Mouse (Mus musculus): ENCODE results near the gene H2afv.
"Not testable (repeated sequence)": the region's sequence is repeated elsewhere in the genome, so short reads cannot be mapped to it uniquely, and the experiment has no call there.

The H2afv gene

DNA sequence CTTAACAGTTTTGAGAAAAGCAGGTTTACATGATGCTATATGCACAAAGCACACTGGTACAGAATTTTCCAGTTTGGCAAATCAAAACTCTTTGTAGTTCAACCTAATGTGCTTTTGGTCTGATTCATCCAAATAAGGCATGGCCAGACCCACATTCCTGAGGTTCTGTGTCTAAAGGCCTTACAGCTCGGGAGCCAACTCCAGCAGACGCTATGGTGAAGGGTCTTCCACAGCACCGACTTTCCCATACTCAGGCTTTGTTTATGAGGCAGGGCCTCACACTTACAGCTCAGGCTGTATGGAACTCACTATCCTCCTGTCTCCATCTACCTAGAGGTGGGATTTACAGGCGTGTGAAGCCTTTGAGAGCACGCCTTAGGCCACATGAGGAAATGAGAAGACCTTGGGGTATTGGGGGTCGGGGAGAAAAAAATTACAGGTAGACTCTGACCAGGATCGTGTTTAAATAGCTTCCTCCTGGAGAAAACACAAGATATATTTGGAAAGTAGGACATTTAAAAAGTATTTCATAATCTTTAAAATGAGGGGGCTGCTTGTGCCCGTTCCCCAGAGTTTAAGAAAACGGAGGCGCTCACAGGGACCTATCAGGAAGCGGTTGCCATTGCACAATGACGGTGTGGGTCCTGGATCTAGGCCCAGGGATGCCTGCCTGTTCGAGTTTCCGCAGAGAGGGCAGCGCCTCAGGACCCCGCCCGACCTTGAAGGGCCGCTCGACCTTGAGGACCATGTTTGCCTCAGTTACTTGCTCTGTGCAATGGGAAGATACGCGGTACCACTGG, 29.3 kb downstream of the H2afv start, which contains the start of gene Ppia:
TSS of gene Ppia (plus strand) at position 693 of the 800 bp plus-strand sequence.
- DNase-seq, result peak in 1 of 2 experiments; percentile 86

DNA sequence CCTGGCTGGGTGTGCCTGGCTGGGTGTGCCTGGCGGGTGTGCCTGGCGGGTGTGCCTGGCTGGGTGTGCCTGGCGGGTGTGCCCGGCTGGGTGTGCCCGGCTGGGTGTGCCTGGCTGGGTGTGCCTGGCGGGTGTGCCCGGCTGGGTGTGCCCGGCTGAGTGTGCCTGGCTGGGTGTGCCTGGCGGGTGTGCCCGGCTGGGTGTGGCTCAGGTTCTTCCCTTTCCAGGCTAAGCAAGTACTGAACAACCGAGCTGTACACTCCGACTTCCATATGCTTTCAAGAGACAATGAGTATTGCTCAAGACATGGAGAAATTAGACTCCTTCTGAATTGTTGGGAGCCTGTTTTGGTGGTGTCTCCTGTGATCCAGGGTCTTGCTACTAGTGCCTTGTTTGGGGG, 31.0 kb downstream of the H2afv start:
- no peak for DNase-seq

DNA sequence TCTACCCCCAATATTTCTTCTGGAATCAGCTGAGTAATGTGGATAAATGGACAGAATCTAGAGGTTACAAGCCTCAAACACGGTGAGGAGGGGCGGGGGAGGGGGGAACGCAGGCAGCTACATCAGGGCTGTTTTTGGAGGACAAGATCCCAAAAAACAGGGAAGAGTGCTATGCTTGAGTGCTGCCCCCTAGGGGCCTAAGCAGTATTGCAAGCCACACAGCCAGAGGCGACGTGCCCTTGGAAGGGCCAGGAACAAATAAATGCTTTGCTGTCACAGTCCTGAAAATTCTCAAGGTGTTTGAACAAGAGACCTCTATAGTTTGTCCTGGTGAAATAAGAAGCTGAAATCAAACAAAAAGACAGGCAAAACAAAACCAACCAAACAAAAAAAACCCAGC, 32.6 kb downstream of the H2afv start:
- DNase-seq, result peak; percentile 74 to 81

DNA sequence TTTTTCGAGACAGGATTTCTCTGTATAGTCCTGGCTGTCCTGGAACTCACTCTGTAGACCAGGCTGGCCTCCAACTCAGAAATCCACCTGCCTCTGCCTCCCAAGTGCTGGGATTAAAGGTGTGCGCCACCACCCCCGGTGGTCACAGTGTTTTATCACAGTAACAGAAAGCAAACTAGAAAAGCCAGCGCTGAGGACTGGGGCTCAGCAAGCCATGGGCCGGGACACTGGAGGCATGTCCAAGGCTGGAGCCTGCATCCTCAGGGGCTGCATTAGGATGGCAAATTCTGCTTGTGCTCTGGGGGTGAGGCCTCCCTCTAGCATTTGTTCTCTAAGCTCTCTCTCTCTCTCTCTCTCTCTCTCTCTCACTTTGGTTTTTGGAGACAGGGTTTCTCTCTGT, 33.5 kb downstream of the H2afv start:
- not testable (repeated sequence) for DNase-seq

DNA sequence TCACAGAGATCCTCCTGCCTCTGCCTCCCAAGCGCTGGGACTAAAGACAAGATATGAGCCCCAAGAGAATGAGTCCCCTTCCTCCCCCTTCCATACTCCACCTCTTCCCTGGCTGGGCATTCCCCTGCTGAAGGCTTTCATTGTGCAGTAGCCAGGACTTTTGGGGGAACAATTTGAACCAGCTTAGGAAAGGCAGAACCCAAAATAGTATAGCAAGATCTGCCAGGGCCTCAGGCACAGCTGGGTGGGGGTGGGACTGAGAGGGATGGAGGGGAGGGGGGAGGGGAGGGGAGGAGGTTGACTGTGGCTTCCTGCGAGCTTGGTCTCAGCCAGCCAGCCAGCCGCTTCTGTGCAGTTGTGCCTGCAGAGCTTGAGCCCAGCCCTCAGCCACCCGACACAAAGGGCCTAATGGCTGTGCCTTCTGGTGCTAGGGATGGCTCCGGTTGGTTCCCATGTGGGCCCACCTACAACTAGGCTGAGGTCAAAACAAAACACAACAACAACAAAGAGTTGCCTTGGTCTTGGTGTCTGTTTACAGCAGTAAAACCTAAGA, 34.1 kb downstream of the H2afv start:
- DNase-seq, result no peak

DNA sequence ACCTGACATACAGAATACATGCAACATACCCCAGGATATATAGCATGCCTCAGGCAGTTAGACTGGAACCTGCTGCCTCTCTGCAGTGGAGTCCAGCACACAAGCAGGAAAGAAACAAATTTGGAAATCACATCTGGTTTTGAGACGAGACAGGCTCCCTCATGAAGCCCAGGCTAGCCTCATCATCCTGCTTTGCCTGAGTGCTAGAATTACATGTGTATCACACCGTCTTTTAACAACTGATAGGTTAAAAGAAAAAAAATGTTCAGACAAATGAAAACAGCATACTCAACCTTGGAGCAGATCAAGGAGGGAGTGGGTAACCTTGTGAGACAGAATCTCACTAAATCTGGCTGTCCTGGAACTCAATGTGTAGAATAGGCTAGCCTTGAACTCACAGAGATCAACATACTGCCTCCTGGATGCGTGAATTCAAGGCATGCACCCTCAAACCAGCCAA, 37.1 kb downstream of the H2afv start:
- DNase-seq, result no peak

DNA sequence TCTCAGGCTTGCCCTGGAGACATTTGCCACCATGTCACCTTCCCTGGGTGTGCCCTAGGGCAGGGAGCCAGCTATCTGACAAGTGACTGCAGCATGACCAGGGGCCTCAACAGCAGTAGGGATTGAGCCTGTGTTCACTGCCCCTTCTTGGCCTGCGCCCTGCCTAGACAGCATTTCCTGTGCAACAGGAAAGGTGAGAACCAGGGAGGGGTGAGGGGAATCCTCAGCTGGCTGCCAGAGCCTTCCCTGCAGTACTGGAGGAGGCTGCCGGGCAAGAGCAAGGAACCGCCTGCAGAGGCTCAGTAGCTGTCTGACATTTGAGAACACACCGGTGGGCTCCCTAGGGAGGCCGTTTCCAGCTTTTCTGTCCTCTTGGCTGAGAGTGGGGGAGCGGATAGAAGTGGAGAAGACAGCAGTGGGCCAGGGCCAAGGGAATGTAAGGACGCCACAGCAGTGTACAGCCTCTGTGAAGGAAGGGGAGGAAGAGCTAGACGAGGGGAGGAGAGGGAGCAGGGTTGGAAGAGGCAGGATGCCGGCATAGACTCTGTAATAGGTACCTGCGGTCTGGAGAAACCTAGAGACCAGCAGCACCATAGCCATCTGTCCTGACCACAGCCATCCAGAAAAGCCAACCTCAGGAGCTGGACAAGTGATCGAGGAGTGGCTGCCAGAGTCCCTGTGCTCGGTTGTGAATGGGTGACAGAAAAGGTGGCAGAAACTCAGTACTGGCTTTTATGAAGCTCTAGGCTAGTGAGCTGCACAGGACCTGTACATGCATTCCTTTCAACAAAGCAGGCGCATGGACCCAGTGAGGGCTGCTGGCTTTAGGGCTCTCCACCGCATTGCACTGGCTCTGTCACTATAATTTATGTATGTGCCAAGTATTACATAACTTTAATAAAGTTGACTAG, 37.7 kb downstream of the H2afv start:
- DNase-seq, result peak; percentile 76 to 85

DNA sequence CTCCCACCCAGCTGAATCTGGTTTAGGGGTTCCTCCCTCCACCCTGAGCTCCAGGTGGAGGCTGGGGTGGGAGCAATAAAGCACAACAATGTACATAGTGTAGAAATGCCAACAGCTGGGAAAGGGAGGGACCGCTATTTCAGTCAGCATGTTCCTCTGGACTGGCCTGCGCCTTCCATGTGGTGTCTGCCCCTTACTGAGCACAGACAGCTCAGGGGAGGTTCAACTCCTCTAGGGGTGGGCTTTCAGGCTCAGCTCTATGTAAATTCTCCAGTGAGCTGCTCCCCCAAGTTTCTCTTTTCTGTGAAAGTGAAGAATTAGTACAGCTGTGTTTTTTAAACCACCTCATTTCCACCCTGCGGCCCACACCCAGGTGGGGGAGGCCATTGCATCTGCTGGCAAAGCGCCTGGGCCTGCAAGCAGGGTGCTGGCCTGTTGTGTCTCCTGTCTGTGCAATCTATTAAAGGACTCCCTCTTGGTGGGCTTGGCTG, 38.6 kb downstream of the H2afv start:
- no peak for DNase-seq

DNA sequence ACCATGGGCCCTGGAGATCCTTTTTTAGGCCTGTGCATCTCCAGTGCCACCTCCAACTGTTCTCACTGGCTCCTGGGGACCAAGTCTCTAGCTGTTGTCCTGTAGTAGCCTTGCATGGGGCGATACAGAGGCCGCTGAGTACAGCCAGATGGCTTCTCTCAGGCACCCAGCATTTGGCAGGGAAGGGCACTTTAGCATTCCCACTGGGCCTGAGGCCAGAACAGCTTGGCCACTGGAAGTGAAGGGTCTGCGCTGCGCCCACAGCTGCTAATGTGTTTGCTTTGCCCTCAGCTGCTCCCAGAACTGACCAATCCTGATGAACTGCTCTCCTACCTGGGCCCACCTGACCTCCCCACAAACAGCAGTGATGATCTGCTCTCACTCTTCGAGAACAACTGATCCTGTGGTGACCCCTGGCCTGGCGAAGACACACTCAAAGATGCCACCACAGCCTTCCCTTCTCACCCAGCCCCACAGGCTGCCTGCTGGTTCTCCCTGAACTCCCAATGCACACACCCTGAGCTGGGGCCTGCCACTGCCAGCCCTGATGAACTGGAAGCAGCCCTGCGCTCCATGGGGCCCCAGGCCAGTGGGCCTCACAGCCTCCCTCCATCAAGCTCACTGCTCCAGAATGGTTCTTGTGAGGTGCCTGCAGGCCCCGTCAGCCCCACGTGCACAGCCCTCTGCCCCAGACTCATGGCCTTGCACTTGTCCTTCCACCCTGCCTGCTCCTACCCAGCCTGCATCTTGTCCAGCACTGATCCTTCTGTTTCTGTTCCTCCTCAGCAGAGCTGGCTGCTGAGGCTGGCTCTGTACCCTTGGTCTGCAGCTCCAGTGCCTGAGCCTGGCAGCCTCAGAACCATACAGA, 39.3 kb downstream of the H2afv start:
- peak; percentile 62 to 72 for DNase-seq

DNA sequence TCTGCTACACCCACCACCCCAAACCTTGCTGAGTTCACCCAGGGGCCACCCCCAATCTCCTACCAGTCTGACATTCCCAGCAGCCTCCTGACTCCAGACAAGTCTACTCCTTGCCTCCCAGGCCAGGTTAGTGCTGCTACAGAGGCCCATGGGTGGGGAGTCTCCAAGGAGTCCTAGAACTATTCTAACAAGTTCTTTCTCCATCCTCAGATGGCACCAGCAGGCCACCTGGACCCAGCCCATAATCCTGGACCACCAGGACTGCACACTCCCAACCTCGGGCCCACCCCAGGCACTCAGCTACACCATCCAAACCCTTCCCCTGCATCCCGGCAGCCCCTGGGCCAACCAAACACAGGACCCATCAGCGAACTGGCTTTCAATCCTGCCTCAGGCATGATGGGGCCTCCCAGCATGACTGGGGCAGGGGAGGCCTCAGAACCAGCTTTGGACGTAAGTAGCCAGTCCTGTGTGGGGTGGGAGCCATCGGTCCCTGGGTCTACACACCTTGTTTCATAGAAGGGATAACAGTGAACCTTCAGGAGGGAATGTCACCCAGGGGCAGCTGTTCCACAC, 40.3 kb downstream of the H2afv start:
- DNase-seq, result no peak

DNA sequence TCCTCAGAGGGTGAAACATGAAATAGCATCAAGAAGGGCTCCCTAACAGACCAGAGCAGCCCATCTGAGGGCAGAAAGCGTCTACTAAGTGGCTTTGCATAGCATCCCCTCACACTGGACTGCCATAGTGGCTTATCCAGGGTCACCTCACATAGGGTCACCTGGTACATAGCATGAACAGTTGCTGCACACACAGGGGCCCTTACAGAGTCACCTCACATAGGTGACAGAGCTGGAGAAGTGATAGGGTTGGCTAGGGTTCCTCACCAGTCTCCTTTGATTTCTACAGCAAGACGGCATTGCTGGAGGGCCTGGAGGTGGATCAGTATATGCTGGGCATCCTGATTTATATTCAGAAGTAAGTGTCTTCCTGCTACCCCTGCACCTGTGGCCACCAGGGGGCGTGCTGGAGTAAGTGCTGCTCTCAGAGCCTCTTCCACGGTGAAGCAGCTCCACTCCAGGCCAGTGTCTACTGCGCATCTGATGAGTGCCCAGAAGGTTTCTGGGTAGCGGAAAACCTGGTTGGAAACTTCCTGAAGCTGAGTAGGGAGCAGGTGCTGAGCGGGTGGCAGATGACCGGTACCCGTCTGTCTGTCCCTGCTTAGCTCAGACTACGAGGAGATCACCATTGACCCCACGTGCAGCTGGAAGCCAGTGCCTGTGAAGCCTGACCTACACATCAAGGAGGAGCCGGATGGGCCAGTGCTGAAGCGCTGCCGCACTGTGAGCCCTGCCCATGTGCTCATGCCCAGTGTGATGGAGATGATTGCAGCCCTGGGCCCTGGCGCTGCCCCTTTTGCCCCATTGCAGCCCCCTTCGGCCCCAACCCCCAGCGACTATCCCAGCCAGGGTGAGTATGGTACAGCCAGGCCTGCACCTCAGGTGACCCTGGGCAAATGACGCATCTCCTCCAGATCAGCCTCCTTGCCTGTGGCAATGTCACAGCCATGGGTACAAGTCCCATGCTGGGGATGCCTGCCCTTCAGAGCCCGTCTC, 41.4 kb downstream of the H2afv start:
- DNase-seq, result peak; percentile 57 to 62

DNA sequence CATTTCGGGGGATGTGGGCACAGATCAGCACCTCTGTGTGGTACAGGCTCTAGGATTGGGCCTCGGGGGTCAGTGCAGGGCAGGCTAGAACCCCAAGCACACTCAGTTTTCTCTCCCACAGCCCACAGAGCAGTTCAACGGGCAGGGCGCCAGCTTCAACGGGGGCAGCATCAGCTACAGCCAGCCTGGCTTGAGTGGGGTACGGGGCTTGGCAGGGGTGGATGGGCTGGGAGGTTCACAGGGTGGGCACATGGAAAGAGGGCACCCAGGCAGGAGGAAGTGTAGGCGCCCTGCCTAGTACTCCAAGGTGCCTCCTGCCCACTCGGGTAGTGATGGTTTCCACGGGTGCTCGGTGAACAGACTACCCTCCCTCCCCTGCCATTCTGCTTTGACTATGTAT, 46.1 kb downstream of the H2afv start:
- no peak for DNase-seq

DNA sequence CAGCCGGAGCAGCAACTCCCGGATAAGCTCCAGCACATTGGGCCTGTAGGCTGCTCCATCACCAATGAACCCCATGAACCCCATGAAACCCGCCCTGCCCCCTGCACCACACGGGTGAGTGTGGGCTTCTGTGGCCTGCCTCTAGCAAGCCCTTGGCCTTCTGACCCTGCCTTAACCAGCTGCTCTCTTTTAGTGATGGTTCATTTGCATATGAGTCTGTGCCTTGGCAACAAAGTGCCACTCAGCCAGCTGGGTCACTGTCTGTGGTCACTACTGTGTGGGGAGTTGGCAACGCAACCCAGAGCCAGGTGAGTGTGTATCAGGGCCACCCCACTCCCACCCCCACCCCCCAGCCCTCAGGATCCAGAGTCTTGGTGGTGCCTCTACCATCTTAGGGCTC, 48.7 kb downstream of the H2afv start:
- DNase-seq, result no peak

DNA sequence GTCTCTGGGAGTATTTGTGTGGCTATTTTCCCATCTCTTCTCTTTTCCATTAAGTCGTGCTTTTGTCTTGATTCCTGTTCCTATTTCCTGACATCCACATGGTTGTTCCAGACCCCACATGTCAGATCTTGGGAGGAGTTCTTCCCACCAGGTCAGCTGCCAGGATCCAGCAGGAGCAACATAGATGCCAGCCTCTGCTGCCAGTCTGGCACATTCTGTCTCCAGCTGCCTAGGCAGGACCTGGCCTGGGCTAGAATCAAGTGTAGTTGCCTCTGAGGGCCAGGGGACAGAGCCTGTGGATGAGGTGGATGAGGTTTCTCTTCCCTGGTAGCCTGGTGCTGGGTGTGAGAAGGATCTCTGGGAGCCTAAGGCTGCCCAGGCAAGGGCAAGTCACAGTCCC, 50.4 kb downstream of the H2afv start:
- no peak for DNase-seq

DNA sequence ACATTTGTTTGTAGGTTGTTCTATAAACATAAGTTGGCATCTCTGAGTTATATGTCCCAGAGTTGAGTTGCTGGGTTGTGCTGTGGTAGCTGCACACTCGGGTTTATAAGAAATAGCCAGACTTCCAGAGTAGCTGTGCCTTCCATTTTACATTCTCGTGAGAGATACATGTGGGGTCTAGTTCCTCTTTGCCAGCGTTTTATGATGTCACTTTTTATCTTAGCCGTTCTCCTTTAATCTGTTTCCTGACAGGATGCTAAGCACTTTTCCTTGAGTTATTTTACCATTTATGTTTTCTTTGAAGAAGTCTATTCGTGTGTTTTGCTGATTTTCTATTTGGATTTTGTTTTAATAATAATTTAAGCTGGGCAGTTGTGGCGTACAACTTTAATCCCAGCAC, 51.4 kb downstream of the H2afv start:
- no peak for DNase-seq

DNA sequence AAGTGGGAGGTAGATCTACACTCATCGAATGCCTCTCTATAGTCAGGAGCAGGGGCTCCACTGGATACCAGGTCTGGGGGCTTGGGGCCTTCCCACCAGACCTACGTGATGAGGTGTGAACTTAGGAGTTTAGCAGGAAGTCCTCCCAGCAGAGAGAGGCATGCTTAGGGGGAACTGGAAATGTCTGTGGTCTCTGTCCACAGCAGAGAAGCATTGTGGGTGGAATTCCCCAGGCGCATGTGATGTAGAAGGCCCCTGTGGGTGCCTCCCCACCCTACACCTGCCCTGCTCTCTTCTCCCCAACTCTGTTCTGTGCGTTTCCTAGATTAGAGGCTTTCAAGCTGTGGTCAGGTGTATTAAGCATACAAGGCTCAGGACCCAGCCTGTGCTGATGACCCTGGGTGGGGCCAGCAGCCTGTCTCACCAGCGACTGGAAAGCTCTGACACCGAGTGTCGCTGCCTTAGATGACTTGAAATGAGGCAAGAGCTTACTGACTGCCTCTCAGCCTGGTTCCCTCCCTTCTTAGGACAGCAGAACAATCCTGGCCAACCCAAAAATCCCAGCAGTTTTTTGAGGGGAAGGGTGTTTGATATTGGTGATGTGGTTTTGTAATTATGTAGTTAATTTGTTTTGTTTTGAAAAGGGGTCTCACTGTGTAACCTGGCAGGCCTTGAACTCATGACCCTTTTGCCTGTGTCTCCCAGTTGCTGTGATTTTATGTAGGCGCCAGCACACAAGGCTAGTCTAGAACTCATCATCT, 52.5 kb downstream of the H2afv start:
- peak in 1 of 2 experiments; percentile 34 for DNase-seq

DNA sequence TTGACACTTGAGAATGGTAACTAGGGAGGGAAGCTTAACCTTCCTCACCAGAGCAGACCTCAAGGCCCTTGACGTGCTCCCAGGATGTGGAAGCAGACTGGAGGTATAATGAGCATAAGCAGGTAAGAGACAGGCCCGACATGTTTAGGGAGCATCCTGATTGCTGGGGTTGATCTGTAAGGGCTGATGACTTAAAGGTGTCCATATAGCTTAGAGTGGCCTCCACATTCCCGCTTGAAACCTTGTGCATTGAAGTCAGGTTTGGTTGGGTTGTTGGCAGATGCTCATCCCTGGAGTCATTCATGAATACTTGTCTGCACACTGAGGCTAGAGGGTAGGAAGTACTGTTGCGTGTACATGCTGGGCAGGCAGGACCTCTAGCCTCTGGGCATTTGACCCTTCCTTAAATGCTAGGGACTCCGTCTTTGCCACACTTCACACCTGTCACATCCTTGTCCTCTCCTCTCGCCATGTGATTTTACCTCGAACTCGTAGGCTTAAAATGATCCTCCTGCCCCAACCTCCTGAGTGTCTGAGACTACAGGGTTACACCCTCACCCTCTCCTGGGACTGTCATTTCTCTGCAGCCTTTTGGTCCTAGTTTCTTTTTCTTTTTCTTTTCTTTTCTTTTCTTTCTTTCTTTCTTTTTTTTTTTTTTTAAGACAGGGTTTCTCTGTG, 53.7 kb downstream of the H2afv start:
- no peak for DNase-seq

DNA sequence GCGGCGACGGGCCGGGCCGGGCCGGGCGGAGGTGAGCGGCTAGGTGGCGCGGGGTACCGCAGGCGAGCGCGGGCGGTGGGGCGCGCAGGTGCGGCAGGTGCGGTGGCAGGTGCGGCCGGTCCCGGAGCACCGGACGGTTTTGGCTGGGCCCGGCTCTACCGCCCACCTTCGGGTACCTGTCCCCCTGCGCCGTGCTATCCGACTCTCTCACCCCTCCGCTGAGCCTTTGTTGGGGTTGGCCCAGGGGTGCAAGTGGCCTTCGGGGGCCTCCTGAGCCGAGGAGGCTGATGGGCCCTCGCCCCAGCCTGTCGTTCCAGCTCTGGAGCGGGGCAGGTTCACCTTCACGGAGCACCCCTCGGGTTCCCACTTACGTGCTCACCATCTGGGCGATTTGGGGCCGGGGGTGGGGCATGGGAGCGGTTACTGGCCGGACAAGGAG, 54.7 kb downstream of the H2afv start:
- no peak for DNase-seq
